Mouse (Mus musculus) myocyte (in vitro differentiated cells): ENCODE results near the gene Cog8. TPM values are rescaled to one million over a fixed set of nuclear protein-coding genes. Genes with fewer than 3 reads are reported as not detected.

Source experiments
- H3K27me3 ChIP-seq: one replicate; pipeline ENCODE4 v1.6.1; 2011; ENCODE audit not compliant: control insufficient read depth, insufficient read depth, insufficient read length
- H3K36me3 ChIP-seq: one replicate; pipeline ENCODE4 v1.6.1; 2011; ENCODE audit not compliant: control insufficient read depth, insufficient read depth
- H3K4me2 ChIP-seq: one replicate; pipeline ENCODE4 v1.6.1; 2011; ENCODE audit warnings: low read depth, control low read depth
- H3K4me3 ChIP-seq: one replicate; pipeline ENCODE4 v1.5.1; 2011; ENCODE audit warnings: mild to moderate bottlenecking, control low read depth, moderate library complexity
- H3K79me2 ChIP-seq: one replicate; pipeline ENCODE4 v1.6.1; 2011; ENCODE audit not compliant: control insufficient read depth, insufficient read depth
- H3ac ChIP-seq: one replicate; pipeline ENCODE4 v1.6.1; 2011; ENCODE audit not compliant: control insufficient read depth, insufficient read length
- CEBPB ChIP-seq: IDR thresholded peaks from 2 replicates; pipeline ENCODE4 v1.6.1; 2011; ENCODE audit warnings: mild to moderate bottlenecking, moderate library complexity; ENCODE audit not compliant: poor library complexity, insufficient read depth, severe bottlenecking
- E2F4 ChIP-seq: IDR thresholded peaks from one replicate; pipeline ENCODE4 v1.6.1; 2011; ENCODE audit warnings: mild to moderate bottlenecking, control low read depth, moderate library complexity; ENCODE audit not compliant: insufficient read depth
- MAX ChIP-seq: IDR thresholded peaks from one replicate; pipeline ENCODE4 v1.6.1; 2011; ENCODE audit warnings: low read depth, mild to moderate bottlenecking, control low read depth
- MYOD1 ChIP-seq, 3 experiments: IDR thresholded peaks; one replicate each; pipeline ENCODE4 v1.6.1; 2011; ENCODE audit warnings: control low read depth in 2 of 3, low read depth in 2 of 3, mild to moderate bottlenecking in 2 of 3, moderate library complexity in 1 of 3; ENCODE audit not compliant: insufficient read length in 2 of 3, control insufficient read depth in 1 of 3
- MYOG ChIP-seq, 3 experiments: IDR thresholded peaks; one replicate each; pipeline ENCODE4 v1.6.1; 2011; ENCODE audit warnings: control low read depth in 2 of 3, low read depth in 2 of 3, mild to moderate bottlenecking in 2 of 3; ENCODE audit not compliant: insufficient read length in 2 of 3, control insufficient read depth in 1 of 3, insufficient read depth in 1 of 3
- POLR2A ChIP-seq: IDR thresholded peaks from one replicate; pipeline ENCODE4 v1.6.1; 2011; ENCODE audit warnings: low read depth, mild to moderate bottlenecking, control low read depth, moderate library complexity; ENCODE audit not compliant: insufficient read length
- POLR2AphosphoS2 ChIP-seq: IDR thresholded peaks from one replicate; pipeline ENCODE4 v1.6.1; 2011; ENCODE audit warnings: low read depth, control low read depth; ENCODE audit not compliant: insufficient read length
- REST ChIP-seq: IDR thresholded peaks from one replicate; pipeline ENCODE4 v1.6.1; 2011; ENCODE audit warnings: mild to moderate bottlenecking, control low read depth, moderate library complexity; ENCODE audit not compliant: insufficient read depth, insufficient read length
- SRF ChIP-seq: IDR thresholded peaks from one replicate; pipeline ENCODE4 v1.6.1; 2011; ENCODE audit warnings: low read depth; ENCODE audit not compliant: control insufficient read depth, insufficient read length
- TCF12 ChIP-seq: IDR thresholded peaks from one replicate; pipeline ENCODE4 v1.6.1; 2011; ENCODE audit warnings: mild to moderate bottlenecking, control low read depth; ENCODE audit not compliant: poor library complexity, insufficient read depth, severe bottlenecking
- TCF3 ChIP-seq: IDR thresholded peaks from one replicate; pipeline ENCODE4 v1.6.1; 2011; ENCODE audit warnings: low read depth, control low read depth; ENCODE audit not compliant: insufficient read length
- USF1 ChIP-seq: IDR thresholded peaks from one replicate; pipeline ENCODE4 v1.6.1; 2011; ENCODE audit warnings: low read depth, mild to moderate bottlenecking, control low read depth, moderate library complexity
- polyA plus RNA-seq: library from polyadenylated mRNA; unstranded; fragments of >200 nt; fragmentation: generic; extraction: Trizol; gene quantifications from one replicate; pipeline ENCODE4 v1.2.1, GENCODE M21; 2012; ENCODE audit warnings: missing spikeins

Gene Cog8
- polyA plus RNA-seq, 1 experiment, result 28.3 TPM

DNA sequence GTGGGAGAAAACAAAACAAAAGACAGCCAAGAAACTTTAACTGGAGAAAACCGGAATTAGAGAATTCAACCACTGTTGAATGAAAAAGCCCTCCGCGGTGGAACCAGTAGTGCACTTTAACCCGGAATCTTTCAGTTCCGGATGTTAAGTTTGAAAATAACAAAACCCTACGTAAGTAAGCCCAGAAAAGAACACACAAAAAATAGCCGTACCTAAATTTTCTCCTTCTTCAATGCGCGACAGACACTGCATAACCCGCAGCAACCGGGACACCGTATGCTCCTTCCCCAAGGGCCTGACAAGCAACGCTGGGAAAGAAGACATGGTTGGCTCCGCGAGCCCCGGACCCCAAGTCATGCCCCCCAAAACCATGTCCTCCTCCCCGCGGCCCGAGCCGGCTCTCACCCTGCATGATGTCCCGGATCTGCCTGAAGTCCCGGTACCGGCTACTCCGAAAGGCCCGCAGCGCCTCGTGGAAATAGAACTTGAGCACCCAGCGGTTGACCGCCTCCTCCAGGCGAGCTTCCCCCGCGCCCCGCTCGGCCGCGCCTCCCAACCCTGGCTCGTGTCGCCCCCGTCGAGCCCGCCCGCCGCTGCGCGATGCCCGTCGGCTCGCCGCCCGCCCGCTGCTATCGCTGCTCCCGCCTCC, 39.4 kb upstream of the Cog8 start:
- H3K36me3 ChIP-seq, result peaks cover 6% of the 10 kb centered on the region
- peak in 1 of 3 experiments; percentile 12 for TF ChIP-seq MYOD1 (IDR thresholded peaks at IDR 0.05; ENCODE audit: control insufficient read depth in 1 of 3, insufficient read length in 2 of 3, low read depth in 2 of 3)
- no peak for TF ChIP-seq CEBPB
- TF ChIP-seq TCF12, result no peak
- no peak for TF ChIP-seq REST
- TF ChIP-seq USF1, result no peak
- peak; percentile 75 for TF ChIP-seq POLR2A
- no peak for TF ChIP-seq SRF
- TF ChIP-seq POLR2AphosphoS2, result no peak
- peaks cover 46% of the 10 kb centered on the region for H3K79me2 ChIP-seq
- no peaks in the 10 kb centered on the region for H3K27me3 ChIP-seq
- H3ac ChIP-seq, result peak overlapping the region; percentile 56
- peak overlapping the region; percentile 72 for H3K4me2 ChIP-seq
- peak overlapping the region; percentile 52 for H3K4me3 ChIP-seq

DNA sequence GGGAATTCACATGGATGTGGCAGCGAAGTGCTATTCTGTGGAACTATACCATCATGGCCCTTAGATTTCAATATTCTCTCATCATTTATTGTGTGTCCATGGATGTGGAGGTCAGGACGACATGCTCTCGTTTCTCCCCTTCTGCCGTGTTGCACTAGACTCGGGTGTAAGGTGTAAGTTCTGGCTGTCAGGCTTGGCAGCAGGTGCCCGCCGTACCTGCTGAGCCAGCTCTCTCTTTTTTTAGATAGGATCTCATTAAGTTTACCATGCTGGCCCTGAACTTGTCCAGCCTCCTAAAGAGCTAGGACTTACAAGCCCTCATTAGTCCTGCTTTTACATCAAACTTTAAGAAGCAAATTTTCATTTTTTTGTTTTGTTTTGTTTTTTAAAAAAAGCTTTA, 34.0 kb upstream of the Cog8 start:
- no peak overlapping the region for H3K4me3 ChIP-seq
- H3K4me2 ChIP-seq, result no peak overlapping the region
- TF ChIP-seq SRF (no peak), MYOG (IDR thresholded peaks at IDR 0.05; ENCODE audit: control insufficient read depth in 1 of 3, insufficient read depth in 1 of 3, insufficient read length in 2 of 3, low read depth in 2 of 3) (no peak), USF1 (no peak), TCF3 (no peak), MYOD1 (IDR thresholded peaks at IDR 0.05; ENCODE audit: control insufficient read depth in 1 of 3, insufficient read length in 2 of 3, low read depth in 2 of 3) (no peak), E2F4 (no peak), CEBPB (no peak), TCF12 (no peak), POLR2A (no peak), REST (no peak)
- no peak overlapping the region for H3ac ChIP-seq
- peaks cover 49% of the 10 kb centered on the region for H3K79me2 ChIP-seq
- no peaks in the 10 kb centered on the region for H3K27me3 ChIP-seq
- peaks cover 20% of the 10 kb centered on the region for H3K36me3 ChIP-seq

DNA sequence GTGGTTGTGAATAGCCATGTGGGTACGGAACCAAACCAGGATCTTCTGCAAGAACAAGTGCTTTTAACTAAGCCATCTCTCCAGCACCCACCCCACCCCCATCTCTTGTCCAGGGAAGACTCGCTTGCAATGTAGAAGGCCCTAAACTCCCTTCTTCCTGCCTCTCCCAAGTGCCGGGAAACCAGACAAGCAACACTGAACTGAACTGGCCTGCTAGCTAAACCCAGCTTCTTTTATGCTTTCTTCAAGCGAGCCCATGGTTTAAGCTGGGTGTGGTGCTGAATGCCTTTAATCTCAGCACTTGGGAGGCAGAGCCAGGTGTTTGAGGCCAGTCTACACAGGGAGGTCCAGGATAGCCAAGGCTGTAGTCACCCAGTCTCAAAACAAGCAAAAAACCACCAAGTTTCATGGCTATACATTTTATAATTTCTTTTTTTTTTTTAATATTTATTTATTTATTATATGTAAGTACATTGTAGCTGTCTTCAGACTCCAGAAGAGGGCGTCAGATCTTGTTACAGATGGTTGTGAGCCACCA, 32.1 kb upstream of the Cog8 start:
- no peak overlapping the region for H3K4me2 ChIP-seq
- no peaks in the 10 kb centered on the region for H3K27me3 ChIP-seq
- H3K4me3 ChIP-seq, result no peak overlapping the region
- H3ac ChIP-seq, result no peak overlapping the region
- no peak for TF ChIP-seq CEBPB
- TF ChIP-seq MAX, result no peak
- no peak for TF ChIP-seq E2F4
- TF ChIP-seq POLR2A, result no peak
- TF ChIP-seq REST, result no peak
- TF ChIP-seq USF1, result no peak
- TF ChIP-seq SRF, result no peak
- TF ChIP-seq POLR2AphosphoS2, result no peak
- TF ChIP-seq MYOG (IDR thresholded peaks at IDR 0.05; ENCODE audit: control insufficient read depth in 1 of 3, insufficient read depth in 1 of 3, insufficient read length in 2 of 3, low read depth in 2 of 3), result no peak
- no peak for TF ChIP-seq TCF12
- TF ChIP-seq MYOD1 (IDR thresholded peaks at IDR 0.05; ENCODE audit: control insufficient read depth in 1 of 3, insufficient read length in 2 of 3, low read depth in 2 of 3), result no peak
- TF ChIP-seq TCF3, result no peak
- H3K79me2 ChIP-seq, result peaks cover 37% of the 10 kb centered on the region
- H3K36me3 ChIP-seq, result peaks cover 24% of the 10 kb centered on the region

DNA sequence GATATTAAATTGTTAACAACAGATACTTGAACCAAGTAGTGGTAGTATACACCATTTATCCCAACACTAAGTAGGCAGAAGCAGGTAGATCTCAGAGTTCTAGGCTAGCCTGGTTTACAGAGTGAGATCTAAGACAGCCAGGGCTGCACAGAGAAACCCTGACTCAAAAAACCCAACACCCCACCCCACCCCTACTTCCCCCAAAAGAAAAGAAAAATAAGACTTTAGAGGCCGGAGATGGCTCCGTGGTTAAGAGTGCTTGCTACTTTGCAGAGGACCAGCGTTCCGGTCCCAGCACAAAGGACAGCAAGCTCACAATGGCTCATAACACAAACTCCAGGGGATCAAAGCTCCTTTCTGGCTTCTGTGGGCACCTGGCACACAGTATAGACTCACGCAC, 29.5 kb upstream of the Cog8 start:
- Histone ChIP-seq H3K4me3 (no peak overlapping the region), H3K79me2 (peaks cover 16% of the 10 kb centered on the region), H3K36me3 (peaks cover 26% of the 10 kb centered on the region), H3K27me3 (no peaks in the 10 kb centered on the region), H3ac (no peak overlapping the region), H3K4me2 (no peak overlapping the region)
- TF ChIP-seq SRF (no peak), TCF12 (no peak), MYOD1 (IDR thresholded peaks at IDR 0.05; ENCODE audit: control insufficient read depth in 1 of 3, insufficient read length in 2 of 3, low read depth in 2 of 3) (no peak), E2F4 (no peak), MAX (no peak), POLR2AphosphoS2 (no peak), REST (no peak), TCF3 (no peak), CEBPB (no peak), USF1 (no peak), MYOG (IDR thresholded peaks at IDR 0.05; ENCODE audit: control insufficient read depth in 1 of 3, insufficient read depth in 1 of 3, insufficient read length in 2 of 3, low read depth in 2 of 3) (no peak), POLR2A (no peak)
